Mouse (Mus musculus) intestine, postnatal 0 days (tissue): ENCODE measurements around the gene Serpinb9b. TPM values are rescaled to one million over a fixed set of nuclear protein-coding genes. Genes with fewer than 3 reads are reported as not detected.

ENCODE experiments used
- ATAC-seq: fragments of 200-750 bp; cut with Nextera tagmentation; 2 replicates; pipeline ENCODE4 v1.8.0; 2017; ENCODE audit warnings: mild to moderate bottlenecking, moderate TSS enrichment, moderate library complexity
- H3K27ac ChIP-seq: fragments of 300-500 bp; sonication (generic); 2 replicates; pipeline ENCODE4 v1.5.1; 2014; ENCODE audit warnings: mild to moderate bottlenecking, low read depth, low read length, moderate library complexity
- H3K27me3 ChIP-seq: fragments of 300-500 bp; sonication (generic); replicated peaks from 2 replicates; pipeline ENCODE4 v1.6.1; 2014; ENCODE audit warnings: low read length, mixed read lengths; ENCODE audit not compliant: control insufficient read depth, insufficient read depth
- H3K36me3 ChIP-seq: fragments of 300-500 bp; sonication (generic); 2 replicates; pipeline ENCODE4 v1.6.1; 2014; ENCODE audit warnings: mild to moderate bottlenecking, moderate library complexity; ENCODE audit not compliant: control insufficient read depth, insufficient read depth
- H3K4me1 ChIP-seq: fragments of 300-500 bp; sonication (generic); replicated peaks from 2 replicates; pipeline ENCODE4 v1.6.1; 2014; ENCODE audit warnings: antibody characterized with exemption, low read length, mixed read lengths; ENCODE audit not compliant: control insufficient read depth, insufficient read depth
- H3K4me2 ChIP-seq: fragments of 300-500 bp; sonication (generic); replicated peaks from 2 replicates; pipeline ENCODE4 v1.6.1; 2014; ENCODE audit warnings: low read depth, mild to moderate bottlenecking, moderate library complexity
- H3K4me3 ChIP-seq: fragments of 300-500 bp; sonication (generic); 2 replicates; pipeline ENCODE4 v1.5.1; 2014; ENCODE audit warnings: low read depth, low read length
- H3K9ac ChIP-seq: fragments of 300-500 bp; sonication (generic); 2 replicates; pipeline ENCODE4 v1.6.1; 2014; ENCODE audit warnings: mild to moderate bottlenecking, low read depth, low read length
- H3K9me3 ChIP-seq: fragments of 300-500 bp; sonication (generic); 2 replicates; pipeline ENCODE4 v1.6.1; 2016; ENCODE audit warnings: mixed run types; ENCODE audit not compliant: control insufficient read depth
- CTCF ChIP-seq: sonication (generic); IDR thresholded peaks from 2 replicates; pipeline ENCODE4 v1.5.1; 2016; ENCODE audit warnings: low read depth, mild to moderate bottlenecking, control low read depth, antibody characterized with exemption, moderate library complexity
- WGBS: fragments of 180-500 bp; shearing (Covaris S2); extraction: QIAGEN DNeasy Blood & Tissue Kit; methylation state at CpG from one replicate; pipeline ENCODE4 v1.1.7; 2014; 5-methylcytosine and 5-hydroxymethylcytosine counted together
- polyA plus RNA-seq: library from polyadenylated mRNA; unstranded; fragments of >200 nt; fragmentation: Nextera tagmentation; extraction: Ambion mirVana; gene quantifications from 2 replicates; pipeline ENCODE4 v1.2.1, GENCODE M21; 2015

Serpinb9b gene
- polyA plus RNA-seq, 1 experiment from 2014 or later: 1.9 TPM

DNA sequence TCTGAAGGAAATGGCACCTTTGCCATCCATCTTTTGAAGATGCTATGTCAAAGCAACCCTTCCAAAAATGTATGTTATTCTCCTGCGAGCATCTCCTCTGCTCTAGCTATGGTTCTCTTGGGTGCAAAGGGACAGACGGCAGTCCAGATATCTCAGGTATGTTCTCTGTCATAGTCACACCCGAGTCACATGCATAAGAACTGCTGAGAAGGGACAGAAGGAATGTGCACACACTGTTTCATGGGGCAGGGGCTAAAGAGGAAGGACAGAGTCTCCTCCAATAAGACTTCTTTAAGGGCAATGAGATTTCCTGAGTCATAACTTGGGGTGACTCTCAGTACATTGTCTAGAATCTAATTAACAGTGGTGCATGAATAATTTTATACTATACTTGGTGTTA, 20.7 kb upstream of the Serpinb9b start:
- H3K27me3 ChIP-seq: no peaks in the 10 kb centered on the region
- 69% methylated on average over 3 of the region's 3 CpGs for WGBS

DNA sequence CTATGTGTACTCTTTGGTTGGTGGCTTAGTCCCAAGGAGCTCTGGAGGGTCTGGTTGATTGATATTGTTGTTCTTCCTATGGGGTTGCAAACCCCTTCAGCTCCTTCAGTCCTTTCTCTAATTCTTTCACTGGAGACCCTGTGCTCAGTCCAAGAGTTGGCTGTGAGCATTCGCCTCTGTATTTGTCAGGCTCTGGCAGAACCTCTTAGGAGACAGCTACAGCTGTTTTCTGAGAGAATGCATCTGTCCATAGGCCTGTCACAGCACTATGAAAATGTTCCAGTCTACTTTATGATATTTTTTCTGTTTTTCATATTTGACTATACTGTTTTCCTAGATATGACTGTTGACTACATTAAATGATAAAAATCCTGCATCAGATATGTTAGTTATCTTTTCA, 14.8 kb upstream of the Serpinb9b start:
- 70% methylated on average over 1 of the region's 1 CpGs for WGBS

More for the DNA sequence above, 20.7 kb upstream of the Serpinb9b start:
- peak; percentile 43; the same call in 1 of the 2 replicates for ATAC-seq
- no peak overlapping the region for H3K9ac ChIP-seq
- H3K36me3 ChIP-seq: no peaks in the 10 kb centered on the region
- no peaks in the 10 kb centered on the region; the same call in 1 of the 2 replicates for H3K4me1 ChIP-seq
- no peak overlapping the region for H3K4me3 ChIP-seq
- H3K4me2 ChIP-seq: no peak overlapping the region
- TF ChIP-seq CTCF: no peak
- H3K27ac ChIP-seq: no peak overlapping the region
- H3K9me3 ChIP-seq: no peaks in the 10 kb centered on the region

DNA sequence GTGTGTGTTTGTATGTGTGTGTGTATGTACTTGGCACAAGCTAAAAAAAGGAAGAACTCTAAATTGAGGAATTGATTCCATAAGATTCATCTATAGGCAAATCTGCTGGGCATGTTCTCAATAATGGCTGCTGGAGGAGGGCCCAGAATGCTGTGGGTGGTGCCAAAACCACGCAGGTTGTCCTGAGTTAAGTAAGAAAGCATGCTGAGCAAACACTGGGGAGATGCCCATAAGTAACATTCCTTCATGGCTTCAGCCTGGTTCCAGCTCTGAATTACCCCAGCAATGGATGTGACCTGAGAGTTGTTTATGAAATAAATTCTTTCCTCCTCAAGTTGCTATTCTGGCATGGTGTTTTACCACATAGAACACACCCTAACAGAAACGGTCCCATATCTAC, 13.9 kb upstream of the Serpinb9b start:
- H3K4me1 ChIP-seq: no peaks in the 10 kb centered on the region
- no peak for ATAC-seq
- WGBS: 43% methylated on average over 2 of the region's 2 CpGs
- H3K27me3 ChIP-seq: no peaks in the 10 kb centered on the region
- H3K27ac ChIP-seq: no peak overlapping the region
- H3K4me2 ChIP-seq: no peak overlapping the region
- no peak overlapping the region for H3K9ac ChIP-seq
- no peaks in the 10 kb centered on the region for H3K36me3 ChIP-seq
- H3K4me3 ChIP-seq: no peak overlapping the region
- no peak for TF ChIP-seq CTCF
- H3K9me3 ChIP-seq: no peaks in the 10 kb centered on the region

More for the DNA sequence above, 14.8 kb upstream of the Serpinb9b start:
- Histone ChIP-seq H3K4me3 (no peak overlapping the region), H3K27ac (no peak overlapping the region), H3K9me3 (no peaks in the 10 kb centered on the region), H3K27me3 (no peaks in the 10 kb centered on the region), H3K4me1 (no peaks in the 10 kb centered on the region), H3K36me3 (no peaks in the 10 kb centered on the region), H3K9ac (no peak overlapping the region), H3K4me2 (no peak overlapping the region)
- no peak for ATAC-seq
- no peak for TF ChIP-seq CTCF

DNA sequence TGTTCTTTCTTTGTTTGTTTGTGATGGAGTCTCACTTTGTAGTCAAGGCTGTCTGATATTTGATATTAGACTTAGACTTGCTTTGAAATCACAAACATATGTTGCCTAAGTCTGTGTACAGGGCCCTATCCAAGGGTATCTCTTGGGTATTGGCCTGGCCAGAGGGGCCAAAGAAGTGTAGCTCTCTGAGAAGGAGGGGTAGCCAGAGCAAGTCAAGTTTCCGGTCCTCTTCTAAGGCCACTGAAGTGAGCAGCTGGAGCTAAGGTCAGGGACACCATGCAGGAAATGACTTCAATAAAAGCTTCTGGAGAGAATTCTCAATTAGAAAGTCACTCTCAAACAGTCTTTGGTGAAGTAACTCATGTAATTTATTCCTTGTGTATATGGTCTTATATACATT, 4.8 kb upstream of the Serpinb9b start:
- WGBS: 83% methylated on average over 1 of the region's 1 CpGs
- no peak overlapping the region for H3K4me3 ChIP-seq

GRCm38 (mm10) chr13:33026427-33027057, 674 bp upstream of the Serpinb9b start:
- H3K9ac ChIP-seq: no peak overlapping the region
- no peak overlapping the region for H3K27ac ChIP-seq
- H3K27me3 ChIP-seq: no peaks in the 10 kb centered on the region
- no peak for TF ChIP-seq CTCF
- H3K4me1 ChIP-seq: no peaks in the 10 kb centered on the region
- ATAC-seq: no peak
- H3K4me3 ChIP-seq: no peak overlapping the region
- H3K36me3 ChIP-seq: no peaks in the 10 kb centered on the region
- WGBS: 67% methylated on average over 1 of the region's 1 CpGs
- no peak overlapping the region for H3K4me2 ChIP-seq
- H3K9me3 ChIP-seq: no peaks in the 10 kb centered on the region

More for the DNA sequence above, 4.8 kb upstream of the Serpinb9b start:
- H3K4me1 ChIP-seq: no peaks in the 10 kb centered on the region
- no peak overlapping the region for H3K9ac ChIP-seq
- no peaks in the 10 kb centered on the region for H3K27me3 ChIP-seq
- no peaks in the 10 kb centered on the region for H3K36me3 ChIP-seq
- H3K27ac ChIP-seq: no peak overlapping the region
- H3K9me3 ChIP-seq: no peaks in the 10 kb centered on the region
- no peak overlapping the region for H3K4me2 ChIP-seq
- ATAC-seq: no peak
- TF ChIP-seq CTCF: no peak

- Histone ChIP-seq H3K27me3 (no peaks in the 10 kb centered on the region), H3K9ac (no peak overlapping the region), H3K4me1 (no peaks in the 10 kb centered on the region), H3K4me2 (no peak overlapping the region), H3K9me3 (no peaks in the 10 kb centered on the region), H3K27ac (no peak overlapping the region), H3K36me3 (no peaks in the 10 kb centered on the region), H3K4me3 (no peak overlapping the region)
- WGBS: 21% methylated on average over 2 of the region's 2 CpGs
- TF ChIP-seq CTCF: no peak
- ATAC-seq: 0 out of 2 replicates have a peak, but pooled peaks have one; percentile 41
These were observed 930 bp downstream of the Serpinb9b start for GRCm38 (mm10) chr13:33028146-33028545.
